Mouse (Mus musculus): ENCODE results near the gene Dennd1a.

DNA sequence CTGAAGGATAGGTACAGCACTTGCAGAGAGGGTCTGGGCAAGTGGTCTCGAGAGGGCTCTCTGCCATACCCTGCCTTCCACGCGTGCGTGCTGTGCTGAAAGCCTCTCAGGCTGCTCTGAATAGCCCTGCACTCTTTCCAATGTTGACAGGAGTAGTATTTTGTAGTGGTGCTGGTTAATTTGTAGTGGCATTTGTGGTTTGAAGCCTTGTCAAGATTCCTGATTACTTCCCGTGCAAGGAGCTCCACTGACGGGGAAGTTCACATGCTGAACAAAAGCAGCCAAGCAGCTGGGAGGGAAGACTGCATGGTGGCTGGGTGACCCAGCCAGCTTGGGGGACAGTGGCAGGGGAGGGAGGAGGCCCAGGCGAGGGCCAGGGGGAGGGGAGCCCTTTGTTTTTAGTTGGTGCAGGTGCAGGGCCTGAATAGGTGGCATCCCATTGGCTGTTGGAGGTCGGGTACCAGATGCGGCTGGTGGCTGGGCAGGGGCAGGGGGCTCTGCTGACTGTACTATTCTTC is 457.4 kb downstream of the Dennd1a start:
- TF ChIP-seq CTCF (IDR thresholded peaks at IDR 0.05; ENCODE audit: extremely low read depth, insufficient read depth, low read length) (no peak), POLR2A (IDR thresholded peaks at IDR 0.05; ENCODE audit: extremely low read depth, insufficient read depth, low read length) (no peak)
